Mouse (Mus musculus) forebrain, embryonic 15.5 days (tissue): Measurements from ENCODE around the gene Casp7. TPM values are rescaled to one million over a fixed set of nuclear protein-coding genes. Genes with fewer than 3 reads are reported as not detected.

Experiments
- ATAC-seq: fragments of 200-750 bp; cut with Nextera tagmentation; replicated peaks from 2 replicates; pipeline ENCODE4 v1.8.0; 2017; ENCODE audit warnings: mild to moderate bottlenecking, moderate TSS enrichment, moderate library complexity
- H3K27ac ChIP-seq: fragments of 300-500 bp; sonication (generic); replicated peaks from 2 replicates; pipeline ENCODE4 v1.5.1; 2015; ENCODE audit warnings: mild to moderate bottlenecking, inconsistent platforms
- H3K27me3 ChIP-seq: fragments of 300-500 bp; sonication (generic); 2 replicates; pipeline ENCODE4 v1.6.1; 2015; ENCODE audit warnings: inconsistent platforms
- H3K36me3 ChIP-seq: fragments of 300-500 bp; sonication (generic); 2 replicates; pipeline ENCODE4 v1.6.1; 2015; ENCODE audit warnings: mild to moderate bottlenecking, inconsistent platforms
- H3K4me1 ChIP-seq: fragments of 300-500 bp; sonication (generic); 2 replicates; pipeline ENCODE4 v1.6.1; 2015; ENCODE audit warnings: inconsistent platforms
- H3K4me2 ChIP-seq: fragments of 300-500 bp; sonication (generic); replicated peaks from 2 replicates; pipeline ENCODE4 v1.6.1; 2015; ENCODE audit warnings: mild to moderate bottlenecking, inconsistent platforms
- H3K4me3 ChIP-seq: fragments of 300-500 bp; sonication (generic); 2 replicates; pipeline ENCODE4 v1.5.1; 2015; ENCODE audit warnings: mild to moderate bottlenecking, inconsistent platforms
- H3K9ac ChIP-seq: fragments of 300-500 bp; sonication (generic); replicated peaks from 2 replicates; pipeline ENCODE4 v1.6.1; 2015; ENCODE audit warnings: mild to moderate bottlenecking, inconsistent platforms
- H3K9me3 ChIP-seq: fragments of 300-500 bp; sonication (generic); 2 replicates; pipeline ENCODE4 v1.6.1; 2016; ENCODE audit warnings: inconsistent platforms
- WGBS: fragments of 180-500 bp; shearing (Covaris S2); methylation state at CpG from one replicate; pipeline ENCODE4 v1.1.7; 2015; ENCODE audit warnings: mixed read lengths; 5-methylcytosine and 5-hydroxymethylcytosine counted together
- polyA plus RNA-seq: library from polyadenylated mRNA; unstranded; fragments of >200 nt; fragmentation: Nextera tagmentation; extraction: Ambion mirVana; gene quantifications from 2 replicates; pipeline ENCODE4 v1.2.1, GENCODE M21; 2015

The Casp7 gene
- polyA plus RNA-seq, 1 experiment from 2014 or later = 14.7 TPM

GRCm38 (mm10) chr19:56368912-56369311 lies 28.0 kb upstream of the Casp7 start:
- WGBS = 94% methylated on average over 7 of the region's 7 CpGs

GRCm38 (mm10) chr19:56370389-56371150 lies 26.4 kb upstream of the Casp7 start:
- no peak for ATAC-seq
- H3K4me1 ChIP-seq = no peaks in the 10 kb centered on the region
- no peak overlapping the region for H3K4me3 ChIP-seq
- no peaks in the 10 kb centered on the region for H3K27me3 ChIP-seq
- H3K4me2 ChIP-seq = no peak overlapping the region
- no peaks in the 10 kb centered on the region for H3K9me3 ChIP-seq
- H3K36me3 ChIP-seq = no peaks in the 10 kb centered on the region
- H3K27ac ChIP-seq = no peak overlapping the region
- no peak overlapping the region for H3K9ac ChIP-seq
- 90% methylated on average over 6 of the region's 6 CpGs for WGBS

More at GRCm38 (mm10) chr19:56368912-56369311, 28.0 kb upstream of the Casp7 start:
- Histone ChIP-seq H3K4me2 (no peak overlapping the region), H3K4me3 (no peak overlapping the region), H3K4me1 (no peaks in the 10 kb centered on the region), H3K27me3 (no peaks in the 10 kb centered on the region), H3K9ac (no peak overlapping the region), H3K9me3 (no peaks in the 10 kb centered on the region), H3K36me3 (no peaks in the 10 kb centered on the region), H3K27ac (no peak overlapping the region)
- no peak for ATAC-seq

- ATAC-seq = no peak
- Histone ChIP-seq H3K4me1 (no peaks in the 10 kb centered on the region), H3K9ac (no peak overlapping the region), H3K36me3 (no peaks in the 10 kb centered on the region), H3K9me3 (no peaks in the 10 kb centered on the region), H3K27me3 (no peaks in the 10 kb centered on the region), H3K27ac (no peak overlapping the region), H3K4me3 (no peak overlapping the region), H3K4me2 (no peak overlapping the region)
- 28% methylated on average over 7 of the region's 7 CpGs for WGBS
These were observed 24.7 kb upstream of the Casp7 start for GRCm38 (mm10) chr19:56372226-56372625.

DNA sequence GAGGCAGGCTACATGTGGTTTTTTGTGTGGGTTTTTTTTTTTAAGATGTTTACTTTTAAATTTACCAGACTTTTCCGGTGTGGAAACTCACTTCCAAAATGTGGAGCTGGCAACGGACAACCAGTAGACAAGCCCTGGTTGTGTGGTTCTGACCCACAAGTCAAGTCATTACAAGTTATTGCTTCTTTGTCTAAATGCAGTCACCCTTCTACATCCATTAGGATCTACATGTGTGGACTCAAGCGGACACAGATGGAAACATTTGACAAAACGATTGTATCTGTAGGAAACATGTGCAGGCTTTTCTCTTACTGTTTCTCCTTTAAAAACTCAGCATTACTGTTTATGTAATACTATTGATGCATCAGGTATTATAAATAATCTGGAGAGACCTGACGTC lies 23.7 kb upstream of the Casp7 start:
- no peaks in the 10 kb centered on the region for H3K4me1 ChIP-seq
- ATAC-seq = no peak
- 89% methylated on average over 5 of the region's 5 CpGs for WGBS

DNA sequence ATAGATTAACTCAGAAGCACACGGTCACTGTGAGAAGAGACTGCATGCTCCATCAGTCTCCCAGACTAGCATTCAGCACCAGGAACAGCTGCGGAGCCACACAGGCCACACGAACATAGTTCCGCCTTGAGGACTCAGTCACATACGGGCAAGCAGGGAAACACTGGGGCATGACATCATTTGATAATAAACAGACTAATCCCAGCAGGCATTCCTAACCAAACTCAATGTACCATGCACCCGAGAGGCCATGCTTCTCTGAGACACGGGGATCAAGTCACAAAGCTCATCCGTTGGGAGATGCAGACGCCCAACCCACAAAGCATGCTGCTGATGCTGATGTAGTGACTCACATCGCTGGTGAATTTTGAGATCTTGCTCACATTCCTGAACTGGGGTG lies 22.9 kb upstream of the Casp7 start:
- H3K9ac ChIP-seq = no peak overlapping the region
- no peak for ATAC-seq
- 82% methylated on average over 10 of the region's 10 CpGs for WGBS

More for the DNA sequence above, 23.7 kb upstream of the Casp7 start:
- H3K27me3 ChIP-seq = no peaks in the 10 kb centered on the region
- no peak overlapping the region for H3K4me3 ChIP-seq
- no peak overlapping the region for H3K4me2 ChIP-seq
- H3K36me3 ChIP-seq = no peaks in the 10 kb centered on the region
- no peak overlapping the region for H3K27ac ChIP-seq
- H3K9ac ChIP-seq = no peak overlapping the region
- H3K9me3 ChIP-seq = no peaks in the 10 kb centered on the region

DNA sequence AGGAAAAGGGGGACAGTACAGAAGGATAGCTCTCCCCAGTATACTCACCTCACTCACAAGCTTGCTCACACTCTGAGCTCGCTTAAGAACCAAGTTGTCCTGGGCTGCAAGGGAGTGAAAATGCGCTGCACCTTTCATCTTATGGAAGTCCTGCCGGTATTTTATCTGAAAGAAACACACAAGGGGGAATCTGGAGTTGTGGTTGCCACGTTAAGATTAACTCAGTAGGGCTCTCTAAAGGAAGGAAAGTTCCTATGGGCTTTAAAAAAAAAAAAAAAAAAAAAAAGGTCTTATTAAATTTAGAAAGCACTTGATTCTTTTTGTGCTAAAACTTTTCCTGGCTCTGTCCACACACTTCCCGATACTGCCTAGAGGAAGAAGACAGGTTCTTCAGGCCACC lies 18.9 kb upstream of the Casp7 start:
- Histone ChIP-seq H3K4me2 (no peak overlapping the region), H3K27me3 (no peaks in the 10 kb centered on the region), H3K4me1 (no peaks in the 10 kb centered on the region), H3K36me3 (no peaks in the 10 kb centered on the region), H3K9ac (no peak overlapping the region), H3K9me3 (no peaks in the 10 kb centered on the region), H3K27ac (no peak overlapping the region), H3K4me3 (no peak overlapping the region)
- WGBS = 82% methylated on average over 5 of the region's 5 CpGs
- no peak for ATAC-seq

More for the DNA sequence above, 22.9 kb upstream of the Casp7 start:
- H3K9me3 ChIP-seq = no peaks in the 10 kb centered on the region
- H3K27me3 ChIP-seq = no peaks in the 10 kb centered on the region
- no peaks in the 10 kb centered on the region for H3K4me1 ChIP-seq
- H3K4me2 ChIP-seq = no peak overlapping the region
- no peak overlapping the region for H3K4me3 ChIP-seq
- no peaks in the 10 kb centered on the region for H3K36me3 ChIP-seq
- no peak overlapping the region for H3K27ac ChIP-seq

GRCm38 (mm10) chr19:56378554-56379172 lies 18.3 kb upstream of the Casp7 start:
- H3K4me3 ChIP-seq = no peak overlapping the region
- no peaks in the 10 kb centered on the region for H3K27me3 ChIP-seq
- no peaks in the 10 kb centered on the region for H3K4me1 ChIP-seq
- no peak for ATAC-seq
- no peaks in the 10 kb centered on the region for H3K9me3 ChIP-seq
- H3K27ac ChIP-seq = no peak overlapping the region
- no peak overlapping the region for H3K4me2 ChIP-seq
- no peaks in the 10 kb centered on the region for H3K36me3 ChIP-seq
- no peak overlapping the region for H3K9ac ChIP-seq
- 77% methylated on average over 13 of the region's 13 CpGs for WGBS

DNA sequence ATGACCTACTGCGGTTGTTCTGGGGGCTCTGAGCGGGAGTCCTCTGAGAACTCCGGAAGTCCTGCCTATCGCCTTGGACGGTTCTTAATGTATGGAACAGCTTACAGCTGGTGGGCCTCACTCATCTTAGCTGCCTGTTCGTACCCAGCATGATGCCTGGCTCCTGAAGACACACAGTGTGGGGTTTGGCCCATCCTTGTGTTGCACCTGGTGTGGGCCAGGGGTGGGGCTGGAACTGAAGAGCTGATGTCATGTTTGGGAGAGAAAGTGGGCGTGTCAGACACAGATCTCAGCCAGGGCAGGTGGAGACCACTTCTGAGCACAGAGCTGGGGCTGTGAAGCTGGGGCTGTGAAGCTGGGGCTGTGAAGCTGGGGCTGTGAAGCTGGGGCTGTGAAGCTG lies 16.6 kb upstream of the Casp7 start:
- no peak overlapping the region for H3K27ac ChIP-seq
- H3K27me3 ChIP-seq = no peaks in the 10 kb centered on the region
- H3K4me1 ChIP-seq = no peaks in the 10 kb centered on the region
- ATAC-seq = no peak
- WGBS = 86% methylated on average over 7 of the region's 7 CpGs
- H3K4me3 ChIP-seq = no peak overlapping the region
- no peaks in the 10 kb centered on the region for H3K9me3 ChIP-seq
- H3K9ac ChIP-seq = no peak overlapping the region
- no peak overlapping the region for H3K4me2 ChIP-seq
- no peaks in the 10 kb centered on the region for H3K36me3 ChIP-seq

GRCm38 (mm10) chr19:56381407-56381806 lies 15.5 kb upstream of the Casp7 start:
- Histone ChIP-seq H3K4me1 (no peaks in the 10 kb centered on the region), H3K27me3 (no peaks in the 10 kb centered on the region), H3K4me3 (no peak overlapping the region), H3K36me3 (no peaks in the 10 kb centered on the region), H3K4me2 (no peak overlapping the region), H3K27ac (no peak overlapping the region), H3K9me3 (no peaks in the 10 kb centered on the region), H3K9ac (no peak overlapping the region)
- no peak for ATAC-seq
- WGBS = 91% methylated on average over 10 of the region's 10 CpGs

- no peaks in the 10 kb centered on the region for H3K9me3 ChIP-seq
- WGBS = 83% methylated on average over 5 of the region's 5 CpGs
These were observed 11.4 kb upstream of the Casp7 start for GRCm38 (mm10) chr19:56385546-56385945.

DNA sequence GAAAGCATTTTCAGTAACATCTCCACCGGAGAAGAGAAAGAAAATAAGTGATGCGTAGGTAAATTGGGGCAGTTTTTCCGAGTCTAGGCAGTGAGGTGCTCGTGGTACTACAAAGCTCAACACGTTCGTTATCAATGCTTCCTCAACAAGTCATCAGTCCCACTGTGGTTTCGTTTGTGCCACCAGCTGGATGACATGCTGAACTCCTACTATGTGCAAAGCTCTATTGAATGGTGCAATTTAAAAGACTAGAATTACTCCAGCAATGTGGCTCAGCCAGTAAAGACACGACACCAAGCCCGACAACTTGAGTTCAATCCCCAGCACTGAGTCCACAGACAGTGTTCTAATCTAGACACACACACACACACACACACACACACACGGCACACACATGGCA lies 10.8 kb upstream of the Casp7 start:
- no peaks in the 10 kb centered on the region for H3K4me1 ChIP-seq
- no peaks in the 10 kb centered on the region for H3K27me3 ChIP-seq
- H3K27ac ChIP-seq = no peak overlapping the region
- no peaks in the 10 kb centered on the region for H3K36me3 ChIP-seq
- H3K9ac ChIP-seq = no peak overlapping the region
- H3K4me2 ChIP-seq = no peak overlapping the region
- WGBS = 79% methylated on average over 10 of the region's 10 CpGs
- ATAC-seq = no peak
- no peaks in the 10 kb centered on the region for H3K9me3 ChIP-seq
- H3K4me3 ChIP-seq = no peak overlapping the region

More at GRCm38 (mm10) chr19:56385546-56385945, 11.4 kb upstream of the Casp7 start:
- Histone ChIP-seq H3K4me3 (no peak overlapping the region), H3K4me2 (no peak overlapping the region), H3K27ac (no peak overlapping the region), H3K27me3 (no peaks in the 10 kb centered on the region), H3K36me3 (no peaks in the 10 kb centered on the region), H3K4me1 (no peaks in the 10 kb centered on the region), H3K9ac (no peak overlapping the region)
- ATAC-seq = no peak

DNA sequence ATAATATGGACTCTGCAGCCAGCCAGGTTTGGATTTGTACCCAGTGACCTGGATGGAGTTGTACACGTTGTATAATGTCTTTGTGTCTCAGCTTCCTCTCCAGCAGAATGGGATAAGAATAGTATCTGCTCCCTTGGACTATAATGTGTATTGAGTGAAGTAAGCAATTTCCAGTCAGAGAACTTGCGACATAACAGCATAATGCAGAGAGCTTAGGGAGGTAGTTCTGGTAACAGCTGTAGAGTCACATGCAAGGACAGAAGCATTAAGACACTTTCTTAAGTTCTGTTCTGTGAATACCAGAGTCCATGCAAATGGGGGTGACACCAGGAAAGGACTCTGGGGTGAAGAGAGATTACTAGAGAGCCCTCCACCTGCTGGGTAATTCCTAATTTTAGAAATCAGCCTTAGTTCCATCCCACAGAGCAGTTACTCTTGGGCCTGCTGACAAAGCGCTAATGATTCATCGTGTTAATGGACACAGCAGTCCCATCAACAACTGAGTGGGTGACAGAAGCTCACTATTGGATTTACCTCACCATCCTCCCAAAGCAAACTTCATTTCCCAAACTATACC lies 9.1 kb upstream of the Casp7 start:
- WGBS = 86% methylated on average over 4 of the region's 4 CpGs
- Histone ChIP-seq H3K4me1 (no peaks in the 10 kb centered on the region), H3K27ac (no peak overlapping the region), H3K4me2 (no peak overlapping the region), H3K9ac (no peak overlapping the region), H3K27me3 (no peaks in the 10 kb centered on the region), H3K36me3 (no peaks in the 10 kb centered on the region), H3K9me3 (no peaks in the 10 kb centered on the region), H3K4me3 (no peak overlapping the region)
- no peak for ATAC-seq
